Mouse (Mus musculus) lung, embryonic 16.5 days (tissue): ENCODE data around the gene Dis3l2. TPM values are rescaled to one million over a fixed set of nuclear protein-coding genes. Genes with fewer than 3 reads are reported as not detected.

Source experiments
- ATAC-seq: fragments of 200-750 bp; cut with Nextera tagmentation; 2 replicates; pipeline ENCODE4 v1.8.0; 2017; ENCODE audit warnings: low read depth, mild to moderate bottlenecking, moderate library complexity
- H3K27ac ChIP-seq: fragments of 300-500 bp; sonication (generic); 2 replicates; pipeline ENCODE4 v1.5.1; 2014; ENCODE audit warnings: mild to moderate bottlenecking, control low read depth, low read length
- H3K27me3 ChIP-seq: fragments of 300-500 bp; sonication (generic); 2 replicates; pipeline ENCODE4 v1.6.1; 2014; ENCODE audit warnings: low read depth, low read length, mixed read lengths; ENCODE audit not compliant: control insufficient read depth, insufficient read depth
- H3K36me3 ChIP-seq: fragments of 300-500 bp; sonication (generic); 2 replicates; pipeline ENCODE4 v1.6.1; 2014; ENCODE audit warnings: low read length; ENCODE audit not compliant: control insufficient read depth, insufficient read depth
- H3K4me1 ChIP-seq: fragments of 300-500 bp; sonication (generic); replicated peaks from 2 replicates; pipeline ENCODE4 v1.6.1; 2014; ENCODE audit warnings: low read length, mixed read lengths; ENCODE audit not compliant: control insufficient read depth, insufficient read depth
- H3K4me2 ChIP-seq: fragments of 300-500 bp; sonication (generic); 2 replicates; pipeline ENCODE4 v1.6.1; 2014; ENCODE audit warnings: low read depth, low read length, control low read depth
- H3K4me3 ChIP-seq: fragments of 300-500 bp; sonication (generic); 2 replicates; pipeline ENCODE4 v1.5.1; 2014; ENCODE audit warnings: mild to moderate bottlenecking, low read length, control low read depth
- H3K9ac ChIP-seq: fragments of 300-500 bp; sonication (generic); 2 replicates; pipeline ENCODE4 v1.6.1; 2014; ENCODE audit warnings: low read length, control low read depth
- H3K9me3 ChIP-seq: fragments of 300-500 bp; sonication (generic); 2 replicates; pipeline ENCODE4 v1.6.1; 2016; ENCODE audit warnings: low read length; ENCODE audit not compliant: control insufficient read depth
- WGBS: fragments of 180-500 bp; shearing (Covaris S2); extraction: QIAGEN DNeasy Blood & Tissue Kit; methylation state at CpG from one replicate; pipeline ENCODE4 v1.1.7; 2014; 5-methylcytosine and 5-hydroxymethylcytosine counted together
- polyA plus RNA-seq: library from polyadenylated mRNA; unstranded; fragments of >200 nt; fragmentation: Nextera tagmentation; extraction: Ambion mirVana; gene quantifications from 2 replicates; pipeline ENCODE4 v1.2.1, GENCODE M21; 2015

The Dis3l2 gene
- polyA plus RNA-seq, 1 experiment from 2014 or later, result 25.6 TPM

- no peak for ATAC-seq
- H3K4me1 ChIP-seq, result 0 out of 2 replicates have a peak, but pooled peaks cover 4% of the 10 kb centered on the region
- H3K9ac ChIP-seq, result no peak overlapping the region
- WGBS, result 64% methylated on average over 8 of the region's 8 CpGs
- H3K4me3 ChIP-seq, result no peak overlapping the region
- H3K27ac ChIP-seq, result no peak overlapping the region
- no peaks in the 10 kb centered on the region for H3K9me3 ChIP-seq
- H3K27me3 ChIP-seq, result no peaks in the 10 kb centered on the region
- no peak overlapping the region for H3K4me2 ChIP-seq
- H3K36me3 ChIP-seq, result no peaks in the 10 kb centered on the region
Measured at GRCm38 (mm10) chr1:86916355-86916984, 212.9 kb downstream of the Dis3l2 start.

- no peak overlapping the region for H3K4me3 ChIP-seq
- 0 out of 2 replicates have a peak overlapping the region, but pooled peaks have one; percentile 25 for H3K27ac ChIP-seq
- H3K4me2 ChIP-seq, result no peak overlapping the region
- peak; percentile 12; the same call in 1 of the 2 replicates for ATAC-seq
- no peaks in the 10 kb centered on the region; the same call in 1 of the 2 replicates for H3K4me1 ChIP-seq
- 61% methylated on average over 5 of the region's 5 CpGs for WGBS
- H3K27me3 ChIP-seq, result no peaks in the 10 kb centered on the region
- no peaks in the 10 kb centered on the region for H3K36me3 ChIP-seq
- H3K9ac ChIP-seq, result no peak overlapping the region
- H3K9me3 ChIP-seq, result no peaks in the 10 kb centered on the region
Measured at GRCm38 (mm10) chr1:86925776-86926175, 222.2 kb downstream of the Dis3l2 start.

- 58% methylated on average over 4 of the region's 4 CpGs for WGBS
- 0 out of 2 replicates have a peak overlapping the region, but pooled peaks have one; percentile 36 for H3K27ac ChIP-seq
- no peak overlapping the region for H3K9ac ChIP-seq
- H3K27me3 ChIP-seq, result no peaks in the 10 kb centered on the region
- H3K4me3 ChIP-seq, result no peak overlapping the region
- H3K36me3 ChIP-seq, result no peaks in the 10 kb centered on the region
- H3K9me3 ChIP-seq, result no peaks in the 10 kb centered on the region
- H3K4me2 ChIP-seq, result no peak overlapping the region
- ATAC-seq, result peak; percentile 82
- H3K4me1 ChIP-seq, result peaks cover 5% of the 10 kb centered on the region
Measured at GRCm38 (mm10) chr1:86931606-86932379, 228.2 kb downstream of the Dis3l2 start.

GRCm38 (mm10) chr1:86932810-86933209 lies 229.2 kb downstream of the Dis3l2 start:
- peak; percentile 78 for ATAC-seq
- no peaks in the 10 kb centered on the region for H3K9me3 ChIP-seq
- H3K27ac ChIP-seq, result no peak overlapping the region
- H3K4me2 ChIP-seq, result no peak overlapping the region
- H3K36me3 ChIP-seq, result no peaks in the 10 kb centered on the region
- no peak overlapping the region for H3K4me3 ChIP-seq
- peaks cover 5% of the 10 kb centered on the region for H3K4me1 ChIP-seq
- WGBS, result 62% methylated on average over 4 of the region's 4 CpGs
- no peak overlapping the region for H3K9ac ChIP-seq
- no peaks in the 10 kb centered on the region for H3K27me3 ChIP-seq

GRCm38 (mm10) chr1:86933656-86934055 lies 230.0 kb downstream of the Dis3l2 start:
- Histone ChIP-seq H3K9ac (no peak overlapping the region), H3K4me3 (no peak overlapping the region), H3K36me3 (no peaks in the 10 kb centered on the region), H3K9me3 (no peaks in the 10 kb centered on the region), H3K4me1 (peaks cover 5% of the 10 kb centered on the region), H3K27ac (no peak overlapping the region), H3K27me3 (no peaks in the 10 kb centered on the region), H3K4me2 (no peak overlapping the region)
- no peak for ATAC-seq
- 78% methylated on average over 1 of the region's 1 CpGs for WGBS

- Histone ChIP-seq H3K27ac (no peak overlapping the region), H3K4me1 (no peaks in the 10 kb centered on the region; the same call in 1 of the 2 replicates), H3K9me3 (no peaks in the 10 kb centered on the region), H3K4me2 (no peak overlapping the region), H3K27me3 (no peaks in the 10 kb centered on the region), H3K9ac (no peak overlapping the region), H3K4me3 (no peak overlapping the region), H3K36me3 (no peaks in the 10 kb centered on the region)
- WGBS, result 75% methylated on average over 5 of the region's 5 CpGs
- ATAC-seq, result no peak
Measured at GRCm38 (mm10) chr1:86951501-86952205, 248.0 kb downstream of the Dis3l2 start.

- no peak overlapping the region for H3K9ac ChIP-seq
- no peaks in the 10 kb centered on the region for H3K36me3 ChIP-seq
- ATAC-seq, result no peak
Measured at GRCm38 (mm10) chr1:86955801-86956200, 252.2 kb downstream of the Dis3l2 start.

GRCm38 (mm10) chr1:86968261-86968964 lies 264.8 kb downstream of the Dis3l2 start:
- H3K27me3 ChIP-seq, result no peaks in the 10 kb centered on the region
- H3K4me1 ChIP-seq, result no peaks in the 10 kb centered on the region
- WGBS, result 47% methylated on average over 6 of the region's 6 CpGs
- ATAC-seq, result 0 out of 2 replicates have a peak, but pooled peaks have one; percentile 49
- no peak overlapping the region for H3K9ac ChIP-seq
- H3K36me3 ChIP-seq, result no peaks in the 10 kb centered on the region
- no peak overlapping the region for H3K27ac ChIP-seq
- no peak overlapping the region for H3K4me2 ChIP-seq
- H3K4me3 ChIP-seq, result no peak overlapping the region
- no peaks in the 10 kb centered on the region for H3K9me3 ChIP-seq

More at GRCm38 (mm10) chr1:86955801-86956200, 252.2 kb downstream of the Dis3l2 start:
- Histone ChIP-seq H3K27ac (no peak overlapping the region), H3K4me2 (no peak overlapping the region), H3K9me3 (no peaks in the 10 kb centered on the region), H3K4me1 (no peaks in the 10 kb centered on the region), H3K27me3 (no peaks in the 10 kb centered on the region), H3K4me3 (no peak overlapping the region)
